Mouse (Mus musculus): ENCODE results near the gene Chd4. TPM values are rescaled to one million over a fixed set of nuclear protein-coding genes. Genes with fewer than 3 reads are reported as not detected.
A peak's percentile ranks its signal among the peaks of the same experiment; 100 is the strongest.

The Chd4 gene
- polyA plus RNA-seq, 1 experiment from 2014 or later = 91.2 TPM

GRCm38 (mm10) chr6:125145001-125145400 is 49.2 kb downstream of the Chd4 start, which contains the start of gene Iffo1:
Gene Iffo1, plus strand, starts transcription at chr6:125145241.
- peak; percentile 85 for ATAC-seq (ENCODE audit: insufficient number of reproducible peaks, insufficient read depth, low FRiP score, low TSS enrichment, low read depth)
- WGBS = under 1% methylated on average over 16 of the region's 16 CpGs
- peak within 1 kb of the TSS; percentile 87 for H3K27ac ChIP-seq
- no peaks in the 10 kb centered on the region for H3K9me3 ChIP-seq
- H3K4me2 ChIP-seq = peak within 1 kb of the TSS; percentile 93
- H3K36me3 ChIP-seq = peaks cover 49% of the 10 kb centered on the region
- H3K4me1 ChIP-seq = peaks cover 35% of the 10 kb centered on the region
- no peaks in the 10 kb centered on the region for H3K27me3 ChIP-seq
- peak within 1 kb of the TSS; percentile 73 for H3K4me3 ChIP-seq
- peak within 1 kb of the TSS; percentile 88 for H3K9ac ChIP-seq

DNA sequence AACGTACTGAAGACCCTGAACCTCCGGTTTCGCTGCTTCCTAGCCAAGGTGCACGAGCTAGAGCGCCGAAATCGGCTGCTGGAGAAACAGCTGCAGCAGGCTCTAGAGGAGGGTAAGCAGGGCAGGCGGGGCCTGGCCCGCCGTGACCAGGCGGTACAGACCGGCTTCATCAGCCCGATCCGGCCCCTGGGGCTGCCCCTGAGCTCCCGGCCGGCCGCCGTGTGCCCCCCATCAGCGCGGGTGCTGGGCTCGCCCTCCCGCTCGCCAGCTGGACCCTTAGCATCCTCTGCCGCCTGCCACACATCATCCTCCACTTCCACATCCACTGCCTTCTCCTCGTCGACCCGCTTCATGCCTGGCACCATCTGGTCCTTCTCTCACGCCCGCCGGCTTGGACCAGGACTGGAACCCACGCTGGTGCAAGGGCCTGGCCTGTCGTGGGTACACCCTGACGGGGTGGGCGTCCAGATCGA is 49.7 kb downstream of the Chd4 start:
- H3K36me3 ChIP-seq = peaks cover 44% of the 10 kb centered on the region
- peak; percentile 44; the same call in 1 of the 2 replicates for ATAC-seq (ENCODE audit: insufficient number of reproducible peaks, insufficient read depth, low FRiP score, low TSS enrichment, low read depth)
- peak overlapping the region; percentile 87 for H3K27ac ChIP-seq
- H3K4me1 ChIP-seq = peaks cover 35% of the 10 kb centered on the region
- WGBS = 3% methylated on average over 35 of the region's 35 CpGs
- H3K27me3 ChIP-seq = no peaks in the 10 kb centered on the region
- peak overlapping the region; percentile 93 for H3K4me2 ChIP-seq
- H3K9me3 ChIP-seq = no peaks in the 10 kb centered on the region
- peak overlapping the region; percentile 88 for H3K9ac ChIP-seq
- H3K4me3 ChIP-seq = peak overlapping the region; percentile 73

- peaks cover 42% of the 10 kb centered on the region for H3K36me3 ChIP-seq
Observed at GRCm38 (mm10) chr6:125146148-125146547, 50.4 kb downstream of the Chd4 start.

DNA sequence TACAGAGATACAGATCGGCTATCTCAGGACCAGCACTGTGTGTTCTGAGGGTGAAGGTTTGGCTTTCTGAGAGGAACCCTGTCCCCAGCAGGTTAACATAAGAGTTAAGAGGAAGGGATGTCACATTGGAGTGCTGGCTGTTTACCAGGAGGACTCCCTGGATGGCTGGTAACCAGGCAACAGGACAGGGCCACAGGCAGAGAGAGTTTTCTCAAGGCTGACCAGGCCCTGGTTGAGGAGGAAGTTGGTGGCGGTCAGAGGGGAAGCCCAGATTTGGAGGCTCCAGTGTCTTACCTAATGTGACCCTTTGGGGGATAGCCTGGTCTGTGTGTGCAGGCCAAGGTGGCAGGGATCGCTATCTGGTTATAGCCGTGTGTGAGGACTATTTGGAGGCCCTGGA is 51.0 kb downstream of the Chd4 start:
- peaks cover 35% of the 10 kb centered on the region for H3K4me1 ChIP-seq
- peak overlapping the region; percentile 93 for H3K4me2 ChIP-seq
- peak overlapping the region; percentile 88 for H3K9ac ChIP-seq
- WGBS = 86% methylated on average over 4 of the region's 4 CpGs
- H3K27ac ChIP-seq = no peak overlapping the region; the same call in 1 of the 2 replicates
- no peak for ATAC-seq (ENCODE audit: insufficient number of reproducible peaks, insufficient read depth, low FRiP score, low TSS enrichment, low read depth)
- no peaks in the 10 kb centered on the region for H3K27me3 ChIP-seq
- no peaks in the 10 kb centered on the region for H3K9me3 ChIP-seq
- peaks cover 42% of the 10 kb centered on the region for H3K36me3 ChIP-seq
- peak overlapping the region; percentile 73 for H3K4me3 ChIP-seq

More at GRCm38 (mm10) chr6:125146148-125146547, 50.4 kb downstream of the Chd4 start:
- H3K4me2 ChIP-seq = peak overlapping the region; percentile 93
- H3K9me3 ChIP-seq = no peaks in the 10 kb centered on the region
- no peaks in the 10 kb centered on the region for H3K27me3 ChIP-seq
- H3K27ac ChIP-seq = peak overlapping the region; percentile 87; the same call in 1 of the 2 replicates
- H3K4me3 ChIP-seq = peak overlapping the region; percentile 73
- H3K9ac ChIP-seq = peak overlapping the region; percentile 88
- no peak for ATAC-seq (ENCODE audit: insufficient number of reproducible peaks, insufficient read depth, low FRiP score, low TSS enrichment, low read depth)
- H3K4me1 ChIP-seq = peaks cover 35% of the 10 kb centered on the region
- WGBS = 49% methylated on average over 7 of the region's 7 CpGs

DNA sequence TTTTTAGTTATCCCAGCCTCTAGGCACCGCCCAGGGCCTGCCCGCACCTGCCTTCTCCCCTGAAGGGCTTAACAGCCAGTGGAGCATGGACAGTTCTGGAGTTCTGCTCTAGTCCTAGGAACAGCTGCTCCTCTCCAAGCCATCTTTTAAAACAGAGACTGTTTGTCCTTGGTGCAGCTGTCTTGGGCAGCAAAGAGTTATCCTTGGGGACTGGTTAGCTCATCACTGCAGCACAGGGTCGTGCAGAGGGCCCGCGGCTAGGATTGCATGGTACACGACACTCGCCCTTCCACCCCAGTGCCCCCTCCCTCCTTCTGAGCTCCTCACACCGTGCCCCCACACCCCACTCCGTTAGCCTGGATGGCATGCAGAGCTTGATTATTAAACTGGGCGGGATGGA is 51.5 kb downstream of the Chd4 start:
- Histone ChIP-seq H3K27me3 (no peaks in the 10 kb centered on the region), H3K9me3 (no peaks in the 10 kb centered on the region), H3K36me3 (peaks cover 41% of the 10 kb centered on the region), H3K4me1 (peaks cover 35% of the 10 kb centered on the region), H3K4me2 (peak overlapping the region; percentile 93; the same call in 1 of the 2 replicates), H3K9ac (0 out of 2 replicates have a peak overlapping the region, but pooled peaks have one; percentile 17), H3K4me3 (peak overlapping the region; percentile 8; the same call in 1 of the 2 replicates), H3K27ac (no peak overlapping the region; the same call in 1 of the 2 replicates)
- WGBS = 56% methylated on average over 10 of the region's 10 CpGs
- no peak for ATAC-seq (ENCODE audit: insufficient number of reproducible peaks, insufficient read depth, low FRiP score, low TSS enrichment, low read depth)

DNA sequence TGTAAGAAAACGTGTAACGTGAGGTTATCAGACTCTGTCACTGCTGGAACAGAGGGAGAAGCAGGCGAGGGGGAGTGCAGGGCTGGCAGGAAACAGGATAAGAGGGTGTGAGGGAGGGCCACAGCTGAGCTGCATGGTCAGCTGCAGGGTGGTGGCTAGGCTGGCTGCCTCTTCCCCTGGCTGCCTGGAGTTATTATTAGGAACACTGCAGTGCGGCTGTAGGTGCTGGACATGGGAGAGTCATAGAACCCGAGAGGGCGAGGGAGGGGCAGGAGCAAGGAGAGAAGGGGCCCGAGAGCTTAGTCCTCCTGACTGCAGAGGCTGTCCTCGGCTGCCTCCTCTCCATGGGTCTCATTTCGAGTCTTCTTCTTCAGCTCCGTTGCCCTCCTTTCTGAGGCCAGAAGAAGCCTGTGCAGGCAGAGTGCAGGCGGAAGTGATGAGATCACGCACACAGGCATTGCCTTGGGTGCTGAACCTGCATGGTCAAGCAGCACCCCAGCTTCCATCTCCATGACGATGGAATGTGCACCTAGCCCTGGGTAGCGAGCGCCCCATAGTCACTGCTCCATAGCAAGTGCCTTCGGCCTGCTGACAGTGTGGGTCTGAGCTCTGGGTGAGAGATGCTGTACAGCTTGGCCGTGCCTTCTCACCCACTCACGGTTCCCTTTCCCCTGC is 52.6 kb downstream of the Chd4 start:
- Histone ChIP-seq H3K27me3 (no peaks in the 10 kb centered on the region), H3K4me3 (no peak overlapping the region), H3K36me3 (peaks cover 41% of the 10 kb centered on the region), H3K27ac (0 out of 2 replicates have a peak overlapping the region, but pooled peaks have one; percentile 33), H3K4me1 (peaks cover 35% of the 10 kb centered on the region), H3K4me2 (peak overlapping the region; percentile 18), H3K9ac (peak overlapping the region; percentile 51; the same call in 1 of the 2 replicates), H3K9me3 (no peaks in the 10 kb centered on the region)
- ATAC-seq (ENCODE audit: insufficient number of reproducible peaks, insufficient read depth, low FRiP score, low TSS enrichment, low read depth) = no peak
- WGBS = 68% methylated on average over 18 of the region's 18 CpGs

DNA sequence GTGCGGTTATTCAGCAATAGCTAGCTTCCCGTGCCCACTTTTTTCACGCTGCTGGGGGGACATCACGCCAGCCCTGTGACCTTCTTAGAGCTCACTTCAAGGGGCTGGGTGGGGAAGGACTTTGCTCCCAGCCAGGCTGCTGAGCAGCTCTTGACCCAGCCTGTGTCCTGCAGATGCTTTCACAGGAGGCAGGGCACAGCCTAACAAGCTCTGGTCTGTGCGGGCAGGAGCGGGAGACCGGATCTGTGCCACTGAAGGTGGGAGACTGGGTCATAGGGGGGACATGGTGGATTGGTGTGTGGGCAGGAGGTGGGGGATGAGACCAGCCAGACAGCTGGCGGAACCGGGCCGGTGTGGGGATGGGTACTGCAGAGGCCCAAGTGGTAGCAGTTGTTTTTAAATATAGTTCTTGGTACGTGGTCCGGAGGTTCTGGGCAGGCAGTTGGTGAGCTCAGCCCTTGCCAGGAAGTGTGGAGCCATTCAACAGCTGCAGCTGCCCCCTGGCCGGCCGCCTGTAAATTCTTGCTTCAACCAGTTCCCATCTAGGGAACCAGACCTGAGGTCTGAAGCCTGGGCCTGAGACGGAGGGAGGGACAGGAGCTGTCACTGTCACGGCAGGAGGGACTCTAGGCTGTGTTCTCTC is 53.3 kb downstream of the Chd4 start:
- H3K9me3 ChIP-seq = no peaks in the 10 kb centered on the region
- no peaks in the 10 kb centered on the region for H3K27me3 ChIP-seq
- H3K4me3 ChIP-seq = no peak overlapping the region
- peaks cover 35% of the 10 kb centered on the region for H3K4me1 ChIP-seq
- 0 out of 2 replicates have a peak overlapping the region, but pooled peaks have one; percentile 18 for H3K4me2 ChIP-seq
- H3K27ac ChIP-seq = no peak overlapping the region; the same call in 1 of the 2 replicates
- WGBS = 78% methylated on average over 16 of the region's 16 CpGs
- no peak for ATAC-seq (ENCODE audit: insufficient number of reproducible peaks, insufficient read depth, low FRiP score, low TSS enrichment, low read depth)
- peaks cover 42% of the 10 kb centered on the region for H3K36me3 ChIP-seq
- H3K9ac ChIP-seq = peak overlapping the region; percentile 16; the same call in 1 of the 2 replicates

GRCm38 (mm10) chr6:125149569-125149950 is 53.8 kb downstream of the Chd4 start:
- no peak overlapping the region for H3K27ac ChIP-seq
- no peak overlapping the region for H3K4me3 ChIP-seq
- no peaks in the 10 kb centered on the region for H3K9me3 ChIP-seq
- H3K4me2 ChIP-seq = no peak overlapping the region
- no peaks in the 10 kb centered on the region for H3K27me3 ChIP-seq
- WGBS = 81% methylated on average over 7 of the region's 7 CpGs
- H3K36me3 ChIP-seq = peaks cover 40% of the 10 kb centered on the region
- H3K4me1 ChIP-seq = peaks cover 35% of the 10 kb centered on the region
- H3K9ac ChIP-seq = peak overlapping the region; percentile 16; the same call in 1 of the 2 replicates
- ATAC-seq (ENCODE audit: insufficient number of reproducible peaks, insufficient read depth, low FRiP score, low TSS enrichment, low read depth) = no peak

GRCm38 (mm10) chr6:125152212-125153017 is 56.6 kb downstream of the Chd4 start:
- no peaks in the 10 kb centered on the region for H3K9me3 ChIP-seq
- H3K36me3 ChIP-seq = peaks cover 48% of the 10 kb centered on the region
- H3K9ac ChIP-seq = no peak overlapping the region
- no peak overlapping the region for H3K4me3 ChIP-seq
- no peak for ATAC-seq (ENCODE audit: insufficient number of reproducible peaks, insufficient read depth, low FRiP score, low TSS enrichment, low read depth)
- H3K4me2 ChIP-seq = no peak overlapping the region
- H3K4me1 ChIP-seq = peaks cover 16% of the 10 kb centered on the region
- no peaks in the 10 kb centered on the region for H3K27me3 ChIP-seq
- 79% methylated on average over 22 of the region's 22 CpGs for WGBS
- H3K27ac ChIP-seq = no peak overlapping the region

DNA sequence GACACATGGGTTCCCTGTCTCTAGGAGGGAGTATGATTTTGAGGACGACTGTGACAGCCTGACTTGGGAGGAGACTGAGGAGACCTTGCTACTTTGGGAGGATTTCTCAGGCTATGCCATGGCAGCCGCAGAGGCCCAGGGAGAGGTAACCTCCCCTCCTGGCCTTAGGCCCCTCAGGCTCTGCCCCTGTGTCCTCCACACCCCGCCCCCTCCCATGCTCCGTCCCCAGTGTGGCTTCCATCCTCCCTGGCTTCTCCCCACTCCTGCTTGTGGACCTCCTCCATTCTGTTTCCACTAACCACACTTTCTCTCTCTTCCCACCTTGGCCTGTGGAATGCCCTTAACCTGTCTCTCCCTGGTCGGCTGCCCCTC is 57.2 kb downstream of the Chd4 start:
- H3K4me3 ChIP-seq = no peak overlapping the region
- peaks cover 53% of the 10 kb centered on the region for H3K36me3 ChIP-seq
- ATAC-seq (ENCODE audit: insufficient number of reproducible peaks, insufficient read depth, low FRiP score, low TSS enrichment, low read depth) = no peak

DNA sequence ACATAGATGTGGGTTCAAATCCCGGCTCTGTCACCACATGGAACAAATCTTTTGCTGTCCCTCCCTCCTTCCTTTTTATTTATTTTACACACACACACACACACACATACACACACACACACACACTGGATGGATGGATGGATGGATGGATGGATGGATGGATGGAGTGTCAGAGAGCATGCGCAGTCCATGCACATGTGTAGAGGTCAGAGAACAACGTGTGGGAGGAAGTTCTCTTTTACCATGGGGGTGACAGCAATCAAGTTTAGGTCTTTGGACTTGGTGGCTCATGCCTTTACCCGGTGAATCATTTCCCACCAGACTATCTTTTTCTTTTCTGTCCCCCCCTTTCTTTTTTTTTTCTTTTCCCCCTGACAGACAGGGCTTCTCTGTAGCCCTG is 57.9 kb downstream of the Chd4 start:
- H3K9me3 ChIP-seq = no peaks in the 10 kb centered on the region
- H3K4me3 ChIP-seq = no peak overlapping the region
- no peak overlapping the region for H3K4me2 ChIP-seq
- peaks cover 3% of the 10 kb centered on the region; the same call in 1 of the 2 replicates for H3K4me1 ChIP-seq
- 87% methylated on average over 4 of the region's 4 CpGs for WGBS
- H3K36me3 ChIP-seq = peaks cover 54% of the 10 kb centered on the region
- no peak for ATAC-seq (ENCODE audit: insufficient number of reproducible peaks, insufficient read depth, low FRiP score, low TSS enrichment, low read depth)
- no peak overlapping the region for H3K27ac ChIP-seq
- H3K9ac ChIP-seq = 0 out of 2 replicates have a peak overlapping the region, but pooled peaks have one; percentile 27
- H3K27me3 ChIP-seq = no peaks in the 10 kb centered on the region

More for the DNA sequence above, 57.2 kb downstream of the Chd4 start:
- Histone ChIP-seq H3K9ac (no peak overlapping the region), H3K27me3 (no peaks in the 10 kb centered on the region), H3K9me3 (no peaks in the 10 kb centered on the region), H3K27ac (no peak overlapping the region), H3K4me1 (peaks cover 10% of the 10 kb centered on the region), H3K4me2 (no peak overlapping the region)
- 70% methylated on average over 5 of the region's 5 CpGs for WGBS

Data from embryonic facial prominence, embryonic 13.5 days (tissue).